Mouse (Mus musculus): Measurements from ENCODE around the gene Clcn7. TPM values are rescaled to one million over a fixed set of nuclear protein-coding genes. Genes with fewer than 3 reads are reported as not detected.

The Clcn7 gene
- total and polyA plus RNA-seq, 3 experiments: 10.9 to 16.4 TPM; not detected in 1

- Histone ChIP-seq H3K4me1 (ENCODE audit: control insufficient read depth in 1 of 2, insufficient read depth in 2 of 2, low read length in 2 of 2) (no peaks in the 10 kb centered on the region), H3K9ac (ENCODE audit: control insufficient read depth, low read depth, low read length, poor library complexity, severe bottlenecking) (no peak overlapping the region), H3K36me3 (ENCODE audit: control insufficient read depth in 1 of 2, insufficient read depth in 2 of 2, low read length in 2 of 2) (peaks cover 0 to 6% of the 10 kb centered on the region in 2 experiments; a peak in 1 of 4 replicates), H3K79me2 (ENCODE audit: control insufficient read depth, insufficient read depth, low read length, poor library complexity) (no peaks in the 10 kb centered on the region), H3K27ac (ENCODE audit: control insufficient read depth, low read depth, low read length) (no peak overlapping the region), H3K4me3 (ENCODE audit: control insufficient read depth in 1 of 2, insufficient read depth in 1 of 2, low read depth in 2 of 2, low read length in 2 of 2) (no peak overlapping the region), H3K9me3 (replicated peaks; ENCODE audit: insufficient read depth, low read length) (no peaks in the 10 kb centered on the region), H3K27me3 (ENCODE audit: control insufficient read depth in 1 of 2, insufficient read depth in 2 of 2, low read length in 2 of 2) (no peaks in the 10 kb centered on the region)
- TF ChIP-seq EP300 (IDR thresholded peaks at IDR 0.05; ENCODE audit: low read depth in 1 of 2, low read length in 2 of 2) (no peak), ZKSCAN1 (IDR thresholded peaks at IDR 0.05; ENCODE audit: low read depth, low read length) (no peak), GATA1 (IDR thresholded peaks at IDR 0.05; ENCODE audit: low read depth, low read length) (no peak), CHD2 (IDR thresholded peaks at IDR 0.05; ENCODE audit: low read length) (no peak), CTCF (IDR thresholded peaks at IDR 0.05 in 2 of 3, conservative IDR thresholded peaks at IDR 0.05 in 1 of 3; ENCODE audit: control insufficient read depth in 1 of 3, insufficient read depth in 1 of 3, low read depth in 2 of 3, low read length in 3 of 3, poor library complexity in 1 of 3, severe bottlenecking in 1 of 3) (no peak), ZNF384 (IDR thresholded peaks at IDR 0.05; ENCODE audit: low read depth, low read length) (no peak), SMC3 (IDR thresholded peaks at IDR 0.05; ENCODE audit: low read depth, low read length) (no peak), KAT2A (conservative IDR thresholded peaks at IDR 0.05; ENCODE audit: low read depth, low read length) (no peak), HCFC1 (IDR thresholded peaks at IDR 0.05; ENCODE audit: low read depth, low read length) (no peak), MXI1 (IDR thresholded peaks at IDR 0.05; ENCODE audit: low read depth, low read length) (no peak), MAX (IDR thresholded peaks at IDR 0.05; ENCODE audit: low read length) (no peak)
- DNase-seq (ENCODE audit: low read depth, low spot score): no peak
Measured at GRCm38 (mm10) chr17:25210006-25210405, 76.8 kb downstream of the Clcn7 start.

GRCm38 (mm10) chr17:25210680-25211466 is 77.7 kb downstream of the Clcn7 start:
- Histone ChIP-seq H3K36me3 (ENCODE audit: control insufficient read depth in 1 of 2, insufficient read depth in 2 of 2, low read length in 2 of 2) (peaks cover 0 to 6% of the 10 kb centered on the region in 2 experiments; a peak in 1 of 4 replicates), H3K9ac (ENCODE audit: control insufficient read depth, low read depth, low read length, poor library complexity, severe bottlenecking) (no peak overlapping the region), H3K4me1 (ENCODE audit: control insufficient read depth in 1 of 2, insufficient read depth in 2 of 2, low read length in 2 of 2) (no peaks in the 10 kb centered on the region), H3K4me3 (ENCODE audit: control insufficient read depth in 1 of 2, insufficient read depth in 1 of 2, low read depth in 2 of 2, low read length in 2 of 2) (no peak overlapping the region), H3K9me3 (replicated peaks; ENCODE audit: insufficient read depth, low read length) (no peaks in the 10 kb centered on the region), H3K27ac (ENCODE audit: control insufficient read depth, low read depth, low read length) (no peak overlapping the region), H3K27me3 (ENCODE audit: control insufficient read depth in 1 of 2, insufficient read depth in 2 of 2, low read length in 2 of 2) (no peaks in the 10 kb centered on the region), H3K79me2 (ENCODE audit: control insufficient read depth, insufficient read depth, low read length, poor library complexity) (no peaks in the 10 kb centered on the region)
- no peak for TF ChIP-seq POLR2A (IDR thresholded peaks at IDR 0.05; ENCODE audit: control insufficient read depth in 1 of 2, insufficient read depth in 1 of 2, low read depth in 1 of 2, low read length in 2 of 2, poor library complexity in 1 of 2)
- no peak for TF ChIP-seq GATA1 (IDR thresholded peaks at IDR 0.05; ENCODE audit: low read depth, low read length)
- TF ChIP-seq MXI1 (IDR thresholded peaks at IDR 0.05; ENCODE audit: low read depth, low read length): no peak
- TF ChIP-seq GABPA (IDR thresholded peaks at IDR 0.05; ENCODE audit: low read depth, low read length): no peak
- TF ChIP-seq NRF1 (IDR thresholded peaks at IDR 0.05; ENCODE audit: insufficient read depth, low read depth, low read length, poor library complexity, severe bottlenecking): no peak
- no peak for TF ChIP-seq EP300 (IDR thresholded peaks at IDR 0.05; ENCODE audit: low read depth in 1 of 2, low read length in 2 of 2)
- no peak for TF ChIP-seq POLR2AphosphoS5 (IDR thresholded peaks at IDR 0.05; ENCODE audit: borderline replicate concordance, low read depth, low read length)
- TF ChIP-seq RCOR1 (IDR thresholded peaks at IDR 0.05; ENCODE audit: low read depth, low read length): no peak
- DNase-seq (ENCODE audit: low read depth, low spot score): no peak
